Mouse (Mus musculus): ENCODE results near the gene Uxs1. TPM values are rescaled to one million over a fixed set of nuclear protein-coding genes. Genes with fewer than 3 reads are reported as not detected.

The Uxs1 gene
- 10 to 100 TPM; 14.2 to 15.0 TPM for polyA plus RNA-seq (2017; shearing (Covaris generic))

GRCm38 (mm10) chr1:43827763-43828194 lies at the start of gene Uxs1:
Gene Uxs1 (minus strand): TSS chr1:43827800.

GRCm38 (mm10) chr1:43730491-43730924 lies 97.1 kb downstream of the Uxs1 start, which contains the start of gene 1500015O10Rik:
Gene 1500015O10Rik (plus strand): TSS chr1:43730602.

Other genes with a start within 250 kb of the Uxs1 start
- gene 1500015O10Rik, start 97.2 kb downstream of the Uxs1 start, polyA plus RNA-seq (2017; shearing (Covaris generic)) = under 1 TPM; 0.23 to 0.64 TPM
- gene Tpp2, start 105.8 kb upstream of the Uxs1 start, polyA plus RNA-seq (2017; shearing (Covaris generic)) = 100 to 1,000 TPM; 138 to 141 TPM
- 1 to 10 TPM in 1 of 2 experiments, under 1 TPM in 1; 0.48 to 1.2 TPM for gene Mettl21c, start 192.2 kb upstream of the Uxs1 start, polyA plus RNA-seq (2017; shearing (Covaris generic))
- gene Gm8251, start 234.1 kb upstream of the Uxs1 start, polyA plus RNA-seq (2017; shearing (Covaris generic)) = under 1 TPM; 0.20 to 0.70 TPM

All from inflammation-experienced regulatory T-cells (primary cell).